7 mouse cellular contexts compared by ENCODE assay signal in the genomic region with DNA sequence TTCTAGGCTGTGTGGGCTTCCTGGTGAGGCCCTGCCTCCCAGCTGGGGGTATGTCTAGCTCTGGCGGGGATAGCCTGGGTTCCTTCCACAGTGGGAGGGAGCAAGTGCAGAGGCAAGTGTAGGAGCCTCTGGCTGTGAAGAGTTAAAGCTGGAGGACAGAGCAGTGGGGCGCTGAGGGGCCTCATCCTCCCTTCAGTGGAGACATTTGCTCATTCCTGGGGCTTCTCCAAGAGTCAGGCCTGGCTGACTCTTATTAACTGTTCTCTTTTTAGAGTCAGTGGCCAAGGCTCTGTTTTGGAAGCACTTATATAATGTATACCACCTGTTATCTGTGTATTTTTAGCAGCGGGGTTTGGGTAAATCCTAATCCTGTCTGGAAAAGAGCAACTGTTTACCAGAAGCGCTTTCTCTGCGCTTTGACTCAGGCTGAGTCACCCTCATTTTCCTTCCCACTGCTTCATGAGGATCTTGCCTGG. TPM values are rescaled to one million over a fixed set of nuclear protein-coding genes. Genes with fewer than 3 reads are reported as not detected.
DNase-seq lines count a peak whose midpoint lies in the region; ATAC-seq lines count a peak whose summit lies in the region.

No protein-coding gene starts in this region.

- intact Hi-C loops in left cerebral cortex, postnatal 14 days (cut with DNase I), result loop anchor here (5.0 kb wide), 1 partner anchor 42 kb away; no protein-coding TSS in a partner anchor
- intact Hi-C loops in left cerebral cortex, postnatal 36 days (cut with DNase I), result loop anchor here (1.0 kb wide), 2 partner anchors 14 to 28 kb away; no protein-coding TSS in a partner anchor

- no peak for ATAC-seq in embryonic facial prominence, embryonic 11.5 days (replicated peaks; ENCODE audit: insufficient number of reproducible peaks, low FRiP score, low TSS enrichment, low read depth)

- H3K4me1 ChIP-seq in embryonic facial prominence, embryonic 11.5 days (ENCODE audit: control insufficient read depth, insufficient read depth, low read length), result peaks cover 3% of the 10 kb centered on the region; the same call in 1 of the 2 replicates

- no peak overlapping the region for H3K4me3 ChIP-seq in embryonic facial prominence, embryonic 11.5 days (ENCODE audit: low read depth, low read length)

- peak; percentile 28 to 38 for DNase-seq in left cerebral cortex, postnatal 14 days (ENCODE audit: low spot score in 2 of 2)
- DNase-seq in left cerebral cortex, adult 11 months (ENCODE audit: low spot score), result no peak
- peak; percentile 83 for DNase-seq in cerebellum, adult 11-12 months
- peak; percentile 25 for DNase-seq in embryonic facial prominence, embryonic 11.5 days (ENCODE audit: low spot score)
- DNase-seq in left cerebral cortex, postnatal 36 days (ENCODE audit: low spot score in 2 of 2), result peak; percentile 43 to 51
- DNase-seq in Muller cell, postnatal 12 days (ENCODE audit: inconsistent ontology term), result no peak
- no peak for DNase-seq in embryo, embryonic 9.5 days (ENCODE audit: extremely low spot score)

- 0 out of 2 replicates have a peak overlapping the region, but pooled peaks have one; percentile 6 for H3K27ac ChIP-seq in embryonic facial prominence, embryonic 11.5 days (replicated peaks; ENCODE audit: low read depth, low read length)

- WGBS in embryonic facial prominence, embryonic 11.5 days, result 37% methylated on average over 5 of the region's 5 CpGs

- H3K27me3 ChIP-seq in embryonic facial prominence, embryonic 11.5 days (ENCODE audit: control insufficient read depth, insufficient read depth, low read length), result no peaks in the 10 kb centered on the region

- no peaks in the 10 kb centered on the region for H3K9me3 ChIP-seq in embryonic facial prominence, embryonic 11.5 days (replicated peaks; ENCODE audit: control insufficient read depth, low read length)

- no peak overlapping the region for H3K4me2 ChIP-seq in embryonic facial prominence, embryonic 11.5 days (ENCODE audit: low read depth, low read length)

- H3K9ac ChIP-seq in embryonic facial prominence, embryonic 11.5 days (replicated peaks; ENCODE audit: low read length), result no peak overlapping the region

- H3K36me3 ChIP-seq in embryonic facial prominence, embryonic 11.5 days (replicated peaks; ENCODE audit: control insufficient read depth, insufficient read depth, low read depth, low read length), result no peaks in the 10 kb centered on the region

RNA-seq across cellular contexts. Expression of gene Pkig, which starts 17.0 kb away (rescaled TPM):
- 100 to 1,000 TPM; 101 to 114 TPM for total RNA-seq in left cerebral cortex, postnatal 14 days (2021)
- polyA plus RNA-seq in embryonic facial prominence, embryonic 11.5 days (2014; fragmentation: Nextera tagmentation; extraction: Ambion mirVana), result 166 and 173 TPM in 2 replicates
- 100 to 1,000 TPM; 135 to 144 TPM for total RNA-seq in left cerebral cortex, postnatal 36 days (2021)

RNA-seq across cellular contexts. Expression of gene Serinc3, which starts 30.3 kb away (rescaled TPM):
- total RNA-seq in left cerebral cortex, postnatal 14 days (2021), result 100 to 1,000 TPM; 221 to 248 TPM
- 26.0 and 27.9 TPM in 2 replicates for polyA plus RNA-seq in embryonic facial prominence, embryonic 11.5 days (2014; fragmentation: Nextera tagmentation; extraction: Ambion mirVana)
- 100 to 1,000 TPM; 224 to 251 TPM for total RNA-seq in left cerebral cortex, postnatal 36 days (2021)

Comparison
In these comparisons a context has a peak if more than half of its experiments do, and no peak if none do; other contexts are left out.
1. DNase-seq: peak in left cerebral cortex, postnatal 14 days (2 of 2), cerebellum, adult 11-12 months (single experiment), embryonic facial prominence, embryonic 11.5 days (single experiment) and left cerebral cortex, postnatal 36 days (2 of 2); none in left cerebral cortex, adult 11 months (single experiment), Muller cell, postnatal 12 days (single experiment) and embryo, embryonic 9.5 days (single experiment).